Mouse (Mus musculus): ENCODE measurements around the gene Olfr691. TPM values are rescaled to one million over a fixed set of nuclear protein-coding genes. Genes with fewer than 3 reads are reported as not detected.
"Not testable (repeated sequence)": the region's sequence is repeated elsewhere in the genome, so short reads cannot be mapped to it uniquely, and the experiment has no call there.

The Olfr691 gene
- polyA plus RNA-seq, 1 experiment from 2014 or later, result not detected

DNA sequence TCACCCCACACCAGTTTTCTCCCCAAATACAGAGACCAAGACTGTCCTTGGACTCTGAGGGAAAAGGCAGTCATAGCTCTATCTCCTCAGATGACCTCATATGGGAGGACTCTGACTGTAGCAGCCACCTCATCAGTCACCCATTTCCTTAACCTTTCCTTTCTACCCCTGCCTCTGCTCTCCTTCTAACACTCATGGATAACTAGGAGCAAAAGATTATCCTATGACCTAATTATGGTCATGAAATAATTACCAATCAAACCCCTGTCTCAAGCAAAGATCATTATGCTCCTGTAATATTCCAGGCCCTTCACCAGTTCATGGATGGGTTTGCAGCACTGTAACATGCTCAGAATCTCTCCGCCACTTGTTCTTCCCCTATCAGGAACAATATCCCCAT lies 25.9 kb upstream of the Olfr691 start, which contains the start of gene Olfr692:
Gene Olfr692, plus strand, starts transcription at position 301 of the 400 bp plus-strand sequence.
- Histone ChIP-seq H3K9me3 (replicated peaks; ENCODE audit: control insufficient read depth, low read length) (no peaks in the 10 kb centered on the region), H3K4me2 (no peak within 1 kb of the TSS), H3K4me1 (ENCODE audit: control insufficient read depth, insufficient read depth, low read length) (no peaks in the 10 kb centered on the region), H3K4me3 (ENCODE audit: low read depth, low read length) (no peak within 1 kb of the TSS), H3K9ac (ENCODE audit: low read depth, low read length) (no peak within 1 kb of the TSS), H3K27me3 (ENCODE audit: control insufficient read depth, insufficient read depth, low read length) (no peaks in the 10 kb centered on the region), H3K27ac (ENCODE audit: low read depth, low read length) (no peak within 1 kb of the TSS), H3K36me3 (ENCODE audit: control insufficient read depth, insufficient read depth, low read length) (no peaks in the 10 kb centered on the region)
- ATAC-seq (replicated peaks; ENCODE audit: insufficient number of reproducible peaks, low FRiP score, low TSS enrichment), result no peak
- 88% methylated on average over 1 of the region's 1 CpGs for WGBS (ENCODE audit: insufficient replicate concordance)

DNA sequence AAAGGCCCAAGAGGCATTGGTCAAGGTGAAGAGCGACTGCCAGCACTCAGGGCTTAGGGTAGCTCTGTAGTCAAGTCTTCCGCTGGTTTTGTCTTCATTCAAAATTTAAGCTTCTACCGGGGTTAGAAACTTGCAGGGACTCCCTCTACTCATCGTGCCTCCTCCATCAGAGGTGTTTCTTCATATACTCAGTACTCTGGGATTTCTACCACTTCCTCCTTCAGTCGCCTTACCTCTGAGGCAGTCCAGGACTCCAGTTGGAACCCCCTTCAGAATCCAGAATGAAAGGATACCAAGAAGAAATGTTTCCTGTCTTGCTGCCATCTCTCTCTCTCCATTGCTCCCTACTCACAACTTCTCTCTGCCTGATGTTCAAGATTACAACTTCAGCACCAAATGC lies 25.2 kb upstream of the Olfr691 start:
- no peak overlapping the region for H3K4me3 ChIP-seq (ENCODE audit: low read depth, low read length)
- H3K9ac ChIP-seq (ENCODE audit: low read depth, low read length), result no peak overlapping the region
- no peak for ATAC-seq (replicated peaks; ENCODE audit: insufficient number of reproducible peaks, low FRiP score, low TSS enrichment)
- no peaks in the 10 kb centered on the region for H3K4me1 ChIP-seq (ENCODE audit: control insufficient read depth, insufficient read depth, low read length)
- no peaks in the 10 kb centered on the region for H3K27me3 ChIP-seq (ENCODE audit: control insufficient read depth, insufficient read depth, low read length)
- H3K4me2 ChIP-seq, result no peak overlapping the region
- H3K9me3 ChIP-seq (replicated peaks; ENCODE audit: control insufficient read depth, low read length), result no peaks in the 10 kb centered on the region
- no peaks in the 10 kb centered on the region for H3K36me3 ChIP-seq (ENCODE audit: control insufficient read depth, insufficient read depth, low read length)
- no peak overlapping the region for H3K27ac ChIP-seq (ENCODE audit: low read depth, low read length)
- 78% methylated on average over 5 of the region's 5 CpGs for WGBS (ENCODE audit: insufficient replicate concordance)

DNA sequence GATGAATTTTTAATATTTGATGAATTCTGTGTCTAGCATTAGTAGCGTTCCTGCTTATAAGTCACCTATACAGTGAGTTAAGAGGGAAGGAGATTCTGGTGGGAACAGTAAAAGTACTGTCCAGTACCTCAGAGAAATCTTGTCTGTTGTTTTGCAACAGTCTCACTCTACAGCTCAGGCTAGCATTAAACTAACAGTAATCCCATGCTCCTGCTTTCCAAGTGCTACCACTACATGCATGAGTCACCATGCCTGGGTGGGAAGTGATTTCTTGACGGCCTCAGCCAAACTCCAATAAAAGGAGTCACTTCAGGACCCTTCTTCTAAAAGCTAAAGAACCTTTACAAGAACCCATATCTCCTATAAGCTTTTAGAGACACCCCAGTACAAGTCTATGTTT lies 19.6 kb upstream of the Olfr691 start:
- ATAC-seq (replicated peaks; ENCODE audit: insufficient number of reproducible peaks, low FRiP score, low TSS enrichment), result no peak
- H3K9ac ChIP-seq (ENCODE audit: low read depth, low read length), result no peak overlapping the region
- no peak overlapping the region for H3K27ac ChIP-seq (ENCODE audit: low read depth, low read length)
- WGBS (ENCODE audit: insufficient replicate concordance), result 75% methylated on average over 2 of the region's 2 CpGs
- no peaks in the 10 kb centered on the region for H3K36me3 ChIP-seq (ENCODE audit: control insufficient read depth, insufficient read depth, low read length)
- H3K4me1 ChIP-seq (ENCODE audit: control insufficient read depth, insufficient read depth, low read length), result no peaks in the 10 kb centered on the region
- H3K4me3 ChIP-seq (ENCODE audit: low read depth, low read length), result no peak overlapping the region
- H3K27me3 ChIP-seq (ENCODE audit: control insufficient read depth, insufficient read depth, low read length), result no peaks in the 10 kb centered on the region
- H3K9me3 ChIP-seq (replicated peaks; ENCODE audit: control insufficient read depth, low read length), result no peaks in the 10 kb centered on the region
- H3K4me2 ChIP-seq, result no peak overlapping the region

DNA sequence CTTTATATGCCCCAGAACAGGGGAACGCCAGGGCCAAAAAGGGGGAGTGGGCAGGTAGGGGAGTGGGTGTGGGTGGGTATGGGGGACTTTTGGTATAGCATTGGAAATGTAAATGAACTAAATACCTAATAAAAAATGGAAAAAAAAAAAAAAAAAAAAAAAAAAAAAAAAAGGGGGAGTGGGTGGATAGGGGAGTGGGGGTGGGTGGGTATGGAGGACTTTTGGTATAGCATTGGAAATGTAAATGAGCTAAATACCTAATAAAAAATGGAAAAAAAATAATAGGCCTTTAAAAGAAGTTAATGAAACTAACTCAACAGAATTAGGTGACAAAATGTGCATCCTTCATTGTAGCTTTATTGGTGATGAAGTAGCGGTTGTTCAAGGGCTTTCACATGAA lies 14.4 kb upstream of the Olfr691 start:
- WGBS (ENCODE audit: insufficient replicate concordance), result 93% methylated on average over 1 of the region's 2 CpGs
- not testable (repeated sequence) for H3K4me3 ChIP-seq (ENCODE audit: low read depth, low read length); H3K4me2 ChIP-seq; H3K27ac ChIP-seq (ENCODE audit: low read depth, low read length); H3K36me3 ChIP-seq (ENCODE audit: control insufficient read depth, insufficient read depth, low read length); H3K27me3 ChIP-seq (ENCODE audit: control insufficient read depth, insufficient read depth, low read length); H3K9ac ChIP-seq (ENCODE audit: low read depth, low read length); H3K4me1 ChIP-seq (ENCODE audit: control insufficient read depth, insufficient read depth, low read length); H3K9me3 ChIP-seq (replicated peaks; ENCODE audit: control insufficient read depth, low read length)
- peak; percentile 77; the same call in 1 of the 2 replicates for ATAC-seq (replicated peaks; ENCODE audit: insufficient number of reproducible peaks, low FRiP score, low TSS enrichment)

DNA sequence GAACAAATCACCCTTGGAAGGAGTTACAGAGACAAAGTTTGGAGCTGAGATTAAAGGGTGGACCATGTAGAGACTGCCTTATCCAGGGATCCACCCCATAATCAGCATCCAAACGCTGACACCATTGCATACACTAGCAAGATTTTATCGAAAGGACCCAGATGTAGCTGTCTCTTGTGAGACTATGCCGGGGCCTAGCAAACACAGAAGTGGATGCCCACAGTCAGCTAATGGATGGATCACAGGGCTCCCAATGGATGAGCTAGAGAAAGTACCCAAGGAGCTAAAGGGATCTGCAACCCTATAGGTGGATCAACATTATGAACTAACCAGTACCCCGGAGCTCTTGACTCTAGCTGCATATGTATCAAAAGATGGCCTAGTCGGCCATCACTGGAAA lies 14.0 kb upstream of the Olfr691 start:
- not testable (repeated sequence) for ATAC-seq (replicated peaks; ENCODE audit: insufficient number of reproducible peaks, low FRiP score, low TSS enrichment); H3K4me1 ChIP-seq (ENCODE audit: control insufficient read depth, insufficient read depth, low read length)
- no CpG with 5 or more reads among the region's 5 CpGs for WGBS (ENCODE audit: insufficient replicate concordance)

DNA sequence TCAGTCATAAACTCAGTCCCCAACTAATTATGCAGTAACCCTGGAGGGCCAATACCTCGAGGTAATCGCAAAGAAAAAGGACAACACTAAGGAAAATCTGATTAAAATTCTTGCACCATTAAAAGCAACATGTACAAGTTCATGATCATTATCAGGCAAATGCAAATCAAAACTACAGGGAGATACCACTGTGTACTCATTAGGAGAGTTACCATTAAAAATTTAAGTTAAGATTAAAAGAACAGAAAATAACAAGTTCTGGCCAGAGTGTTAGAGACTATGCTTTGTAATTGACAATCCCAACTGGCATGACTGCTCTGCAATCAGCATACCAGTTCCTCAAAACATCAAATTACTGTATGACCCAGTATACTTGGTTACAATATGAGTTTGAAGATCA lies 682 bp upstream of the Olfr691 start:
- Histone ChIP-seq H3K36me3 (ENCODE audit: control insufficient read depth, insufficient read depth, low read length) (no peaks in the 10 kb centered on the region), H3K4me2 (no peak overlapping the region), H3K4me1 (ENCODE audit: control insufficient read depth, insufficient read depth, low read length) (no peaks in the 10 kb centered on the region), H3K9me3 (replicated peaks; ENCODE audit: control insufficient read depth, low read length) (no peaks in the 10 kb centered on the region), H3K27ac (ENCODE audit: low read depth, low read length) (no peak overlapping the region), H3K4me3 (ENCODE audit: low read depth, low read length) (no peak overlapping the region), H3K9ac (ENCODE audit: low read depth, low read length) (no peak overlapping the region), H3K27me3 (ENCODE audit: control insufficient read depth, insufficient read depth, low read length) (no peaks in the 10 kb centered on the region)
- ATAC-seq (replicated peaks; ENCODE audit: insufficient number of reproducible peaks, low FRiP score, low TSS enrichment), result no peak
- 72% methylated on average over 2 of the region's 2 CpGs for WGBS (ENCODE audit: insufficient replicate concordance)

More for the DNA sequence above, 14.0 kb upstream of the Olfr691 start:
- H3K4me3 ChIP-seq (ENCODE audit: low read depth, low read length); H3K4me2 ChIP-seq; H3K36me3 ChIP-seq (ENCODE audit: control insufficient read depth, insufficient read depth, low read length); H3K9me3 ChIP-seq (replicated peaks; ENCODE audit: control insufficient read depth, low read length); H3K9ac ChIP-seq (ENCODE audit: low read depth, low read length); H3K27ac ChIP-seq (ENCODE audit: low read depth, low read length); H3K27me3 ChIP-seq (ENCODE audit: control insufficient read depth, insufficient read depth, low read length): not testable (repeated sequence)

DNA sequence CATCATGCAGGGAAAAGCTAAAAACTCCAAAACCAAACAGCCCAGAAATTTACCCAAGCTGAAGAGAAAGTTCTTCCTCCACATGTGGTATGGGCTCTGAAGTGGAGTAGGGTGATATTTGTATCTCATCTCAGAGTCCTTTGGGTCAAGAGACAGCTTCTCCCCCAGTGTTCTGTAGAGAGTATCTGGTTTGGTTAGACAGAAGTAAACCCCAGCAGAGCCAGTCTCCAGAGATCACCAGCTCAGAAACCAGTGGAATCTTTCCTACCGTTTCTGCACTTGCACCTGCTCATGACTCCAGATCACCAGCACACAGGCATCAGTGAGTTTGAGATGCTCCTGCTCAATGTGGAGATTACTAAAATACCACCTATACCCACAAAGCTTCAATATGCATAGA lies 8.1 kb downstream of the Olfr691 start, which contains the start of gene Olfr690:
Gene Olfr690, minus strand, starts transcription at position 101 of the 400 bp plus-strand sequence.
- H3K4me1 ChIP-seq (ENCODE audit: control insufficient read depth, insufficient read depth, low read length), result no peaks in the 10 kb centered on the region
- no peak for ATAC-seq (replicated peaks; ENCODE audit: insufficient number of reproducible peaks, low FRiP score, low TSS enrichment)
- no peaks in the 10 kb centered on the region for H3K27me3 ChIP-seq (ENCODE audit: control insufficient read depth, insufficient read depth, low read length)
- no peaks in the 10 kb centered on the region for H3K9me3 ChIP-seq (replicated peaks; ENCODE audit: control insufficient read depth, low read length)
- H3K4me2 ChIP-seq, result no peak within 1 kb of the TSS
- H3K27ac ChIP-seq (ENCODE audit: low read depth, low read length), result no peak within 1 kb of the TSS
- 79% methylated on average over 1 of the region's 1 CpGs for WGBS (ENCODE audit: insufficient replicate concordance)
- no peaks in the 10 kb centered on the region for H3K36me3 ChIP-seq (ENCODE audit: control insufficient read depth, insufficient read depth, low read length)
- H3K4me3 ChIP-seq (ENCODE audit: low read depth, low read length), result no peak within 1 kb of the TSS
- H3K9ac ChIP-seq (ENCODE audit: low read depth, low read length), result no peak within 1 kb of the TSS

DNA sequence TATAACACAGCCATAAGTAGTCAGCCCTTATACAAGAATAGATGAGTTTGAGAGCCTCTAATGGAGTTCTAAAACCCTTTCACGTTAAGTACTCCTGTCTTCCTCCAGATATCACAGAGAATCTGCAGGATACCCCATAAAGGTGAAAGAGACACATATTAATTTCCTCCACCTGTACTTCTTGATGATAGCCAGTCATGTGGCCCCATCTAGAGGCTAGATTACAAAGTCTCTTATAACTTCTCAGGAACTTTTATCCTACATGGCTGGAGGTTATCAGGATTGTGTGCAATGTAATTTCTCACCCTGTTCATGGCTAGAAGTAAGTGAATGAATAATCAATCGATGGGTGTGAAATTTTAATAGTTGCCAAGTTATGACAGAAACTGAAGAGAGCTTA lies 16.8 kb downstream of the Olfr691 start:
- Histone ChIP-seq H3K36me3 (ENCODE audit: control insufficient read depth, insufficient read depth, low read length) (no peaks in the 10 kb centered on the region), H3K4me2 (no peak overlapping the region), H3K9me3 (replicated peaks; ENCODE audit: control insufficient read depth, low read length) (no peaks in the 10 kb centered on the region), H3K4me1 (ENCODE audit: control insufficient read depth, insufficient read depth, low read length) (no peaks in the 10 kb centered on the region), H3K27ac (ENCODE audit: low read depth, low read length) (no peak overlapping the region), H3K4me3 (ENCODE audit: low read depth, low read length) (no peak overlapping the region), H3K9ac (ENCODE audit: low read depth, low read length) (no peak overlapping the region), H3K27me3 (ENCODE audit: control insufficient read depth, insufficient read depth, low read length) (no peaks in the 10 kb centered on the region)
- WGBS (ENCODE audit: insufficient replicate concordance), result 64% methylated on average over 2 of the region's 2 CpGs
- ATAC-seq (replicated peaks; ENCODE audit: insufficient number of reproducible peaks, low FRiP score, low TSS enrichment), result no peak

DNA sequence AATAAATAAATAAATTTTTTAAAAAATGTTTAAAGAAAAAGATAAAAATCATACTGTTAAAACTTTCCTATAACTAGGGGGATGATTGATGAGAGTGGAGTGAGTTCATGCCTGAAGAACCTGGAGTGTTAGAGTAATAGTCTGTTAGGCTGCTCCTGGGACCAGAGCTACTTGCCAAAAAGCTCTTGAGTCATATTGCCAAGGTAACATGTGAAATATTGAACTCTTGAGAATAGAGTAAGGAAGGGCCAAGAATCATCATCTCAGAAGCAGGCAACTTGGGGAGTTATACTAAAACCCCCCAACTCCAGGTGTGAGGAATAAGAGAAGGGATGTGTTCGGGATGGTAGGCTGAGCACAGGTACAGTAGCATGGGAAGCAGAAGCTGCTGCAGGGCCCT lies 31.2 kb downstream of the Olfr691 start, which contains the start of gene Olfr689:
Gene Olfr689, plus strand, starts transcription at position 301 of the 400 bp plus-strand sequence.
- no peak within 1 kb of the TSS for H3K4me2 ChIP-seq

More for the DNA sequence above, 31.2 kb downstream of the Olfr691 start, which contains the start of gene Olfr689:
- no peak within 1 kb of the TSS for H3K27ac ChIP-seq (ENCODE audit: low read depth, low read length)
- H3K4me1 ChIP-seq (ENCODE audit: control insufficient read depth, insufficient read depth, low read length), result no peaks in the 10 kb centered on the region
- no peaks in the 10 kb centered on the region for H3K36me3 ChIP-seq (ENCODE audit: control insufficient read depth, insufficient read depth, low read length)
- no peak within 1 kb of the TSS for H3K9ac ChIP-seq (ENCODE audit: low read depth, low read length)
- no peaks in the 10 kb centered on the region for H3K9me3 ChIP-seq (replicated peaks; ENCODE audit: control insufficient read depth, low read length)
- no peak within 1 kb of the TSS for H3K4me3 ChIP-seq (ENCODE audit: low read depth, low read length)
- ATAC-seq (replicated peaks; ENCODE audit: insufficient number of reproducible peaks, low FRiP score, low TSS enrichment), result no peak
- 88% methylated on average over 1 of the region's 1 CpGs for WGBS (ENCODE audit: insufficient replicate concordance)
- H3K27me3 ChIP-seq (ENCODE audit: control insufficient read depth, insufficient read depth, low read length), result no peaks in the 10 kb centered on the region

Data from heart, embryonic 11.5 days (tissue).